Mouse (Mus musculus) small intestine, adult 2 months (tissue): ENCODE measurements around the gene Gm37240.

Source experiments
- CTCF ChIP-seq: fragments of 200-500 bp; IDR thresholded peaks from 2 replicates; pipeline ENCODE4 v1.5.1; 2012; ENCODE audit warnings: low read depth, mild to moderate bottlenecking, control low read depth, inconsistent platforms, low read length, moderate library complexity, mixed read lengths; ENCODE audit not compliant: insufficient replicate concordance, insufficient read length; ENCODE audit errors: extremely low read depth
- POLR2A ChIP-seq: fragments of 200-500 bp; IDR thresholded peaks from 2 replicates; pipeline ENCODE4 v1.6.1; 2012; ENCODE audit warnings: low read depth, mild to moderate bottlenecking, control low read depth, inconsistent platforms, low read length, moderate library complexity

GRCm38 (mm10) chr3:85786501-85786900 is 100.8 kb downstream of the Gm37240 start:
- TF ChIP-seq CTCF = no peak
- TF ChIP-seq POLR2A = no peak
